Mouse (Mus musculus) liver, embryonic 13.5 days (tissue): ENCODE measurements around the gene Wdr62. TPM values are rescaled to one million over a fixed set of nuclear protein-coding genes. Genes with fewer than 3 reads are reported as not detected.

Source experiments
- ATAC-seq: fragments of 200-750 bp; cut with Nextera tagmentation; 2 replicates; pipeline ENCODE4 v1.8.0; 2017; ENCODE audit warnings: low read depth, mild to moderate bottlenecking, moderate number of reproducible peaks, moderate library complexity
- DNase-seq: peaks from one replicate; pipeline ENCODE4 v3.0.0; 2022
- H3K27ac ChIP-seq: fragments of 300-500 bp; sonication (generic); 2 replicates; pipeline ENCODE4 v1.5.1; 2015; ENCODE audit warnings: moderate library complexity, mild to moderate bottlenecking, inconsistent platforms
- H3K27me3 ChIP-seq: fragments of 300-500 bp; sonication (generic); 2 replicates; pipeline ENCODE4 v1.6.1; 2015; ENCODE audit warnings: mild to moderate bottlenecking, inconsistent platforms
- H3K36me3 ChIP-seq: fragments of 300-500 bp; sonication (generic); 2 replicates; pipeline ENCODE4 v1.6.1; 2015; ENCODE audit warnings: mild to moderate bottlenecking, inconsistent platforms
- H3K4me1 ChIP-seq: fragments of 300-500 bp; sonication (generic); replicated peaks from 2 replicates; pipeline ENCODE4 v1.6.1; 2015; ENCODE audit warnings: inconsistent platforms
- H3K4me2 ChIP-seq: fragments of 300-500 bp; sonication (generic); 2 replicates; pipeline ENCODE4 v1.6.1; 2015; ENCODE audit warnings: inconsistent platforms, mild to moderate bottlenecking, moderate library complexity
- H3K4me3 ChIP-seq: fragments of 300-500 bp; sonication (generic); replicated peaks from 2 replicates; pipeline ENCODE4 v1.5.1; 2015; ENCODE audit warnings: mild to moderate bottlenecking, inconsistent platforms
- H3K9ac ChIP-seq: fragments of 300-500 bp; sonication (generic); 2 replicates; pipeline ENCODE4 v1.6.1; 2015; ENCODE audit warnings: mild to moderate bottlenecking, inconsistent platforms
- H3K9me3 ChIP-seq: fragments of 300-500 bp; sonication (generic); replicated peaks from 2 replicates; pipeline ENCODE4 v1.6.1; 2016; ENCODE audit warnings: inconsistent platforms
- WGBS: fragments of 180-500 bp; shearing (Covaris S2); methylation state at CpG from one replicate; pipeline ENCODE4 v1.1.7; 2015; ENCODE audit not compliant: insufficient replicate concordance; 5-methylcytosine and 5-hydroxymethylcytosine counted together
- polyA plus RNA-seq: library from polyadenylated mRNA; unstranded; fragments of >200 nt; fragmentation: Nextera tagmentation; extraction: Ambion mirVana; gene quantifications from 2 replicates; pipeline ENCODE4 v1.2.1, GENCODE M21; 2015

Wdr62 gene
- 7.0 and 8.1 TPM in 2 replicates for polyA plus RNA-seq

- peak; percentile 89 for ATAC-seq
Measured at GRCm38 (mm10) chr7:30279951-30280669, at the start of gene Wdr62, which contains the start of gene Thap8. Wdr62 (minus strand) TSS chr7:30280419. Thap8 (plus strand) TSS chr7:30280094.

DNA sequence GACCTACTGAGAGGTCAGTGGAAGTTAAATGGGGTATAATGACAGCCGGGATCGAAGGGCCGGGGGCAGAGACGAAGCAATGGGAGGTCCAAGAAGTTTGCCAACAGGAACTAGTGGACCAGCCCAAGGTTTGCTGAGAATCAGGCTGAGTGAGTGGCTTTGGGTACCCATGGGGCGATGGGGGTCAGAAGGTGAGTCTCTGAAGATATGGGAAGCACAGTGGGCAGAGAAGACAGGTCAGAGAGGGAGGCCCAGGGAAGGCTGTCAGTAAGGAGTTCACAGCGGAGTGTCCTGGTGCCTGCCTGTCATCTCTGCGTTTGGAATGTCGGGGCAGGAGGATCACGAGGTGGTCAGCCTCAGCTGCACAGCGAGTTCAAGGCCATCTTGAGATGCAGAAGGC lies 48.2 kb upstream of the Wdr62 start:
- no peak overlapping the region for H3K4me2 ChIP-seq
- no peak for DNase-seq
- peaks cover under 1% of the 10 kb centered on the region; the same call in 1 of the 2 replicates for H3K4me1 ChIP-seq
- WGBS, result 50% methylated on average over 10 of the region's 10 CpGs
- H3K9ac ChIP-seq, result no peak overlapping the region
- ATAC-seq, result no peak
- H3K9me3 ChIP-seq, result no peaks in the 10 kb centered on the region
- no peaks in the 10 kb centered on the region for H3K36me3 ChIP-seq
- H3K4me3 ChIP-seq, result no peak overlapping the region
- H3K27me3 ChIP-seq, result peaks cover 29% of the 10 kb centered on the region
- no peak overlapping the region for H3K27ac ChIP-seq

More at GRCm38 (mm10) chr7:30279951-30280669, at the start of gene Wdr62, which contains the start of gene Thap8:
- Histone ChIP-seq H3K4me3 (peak within 1 kb of the TSS; percentile 81), H3K36me3 (0 out of 2 replicates have a peak, but pooled peaks cover 4% of the 10 kb centered on the region), H3K27ac (peak within 1 kb of the TSS; percentile 97), H3K27me3 (no peaks in the 10 kb centered on the region), H3K9me3 (no peaks in the 10 kb centered on the region), H3K4me2 (peak within 1 kb of the TSS; percentile 87), H3K9ac (peak within 1 kb of the TSS; percentile 87), H3K4me1 (peaks cover 36% of the 10 kb centered on the region)
- 0% methylated on average over 48 of the region's 49 CpGs for WGBS
- peak; percentile 92 for DNase-seq

GRCm38 (mm10) chr7:30327140-30327539 lies 46.9 kb upstream of the Wdr62 start:
- H3K4me1 ChIP-seq, result peaks cover 11% of the 10 kb centered on the region
- no peak overlapping the region for H3K4me3 ChIP-seq
- H3K27ac ChIP-seq, result no peak overlapping the region
- H3K9ac ChIP-seq, result no peak overlapping the region
- no peak overlapping the region for H3K4me2 ChIP-seq
- no peak for ATAC-seq
- 58% methylated on average over 15 of the region's 15 CpGs for WGBS
- DNase-seq, result no peak
- peaks cover 22% of the 10 kb centered on the region for H3K27me3 ChIP-seq
- no peaks in the 10 kb centered on the region for H3K36me3 ChIP-seq
- H3K9me3 ChIP-seq, result no peaks in the 10 kb centered on the region

- H3K4me3 ChIP-seq, result no peak overlapping the region
- no peak overlapping the region for H3K27ac ChIP-seq
- ATAC-seq, result no peak
Measured at GRCm38 (mm10) chr7:30326427-30326826, 46.2 kb upstream of the Wdr62 start.

GRCm38 (mm10) chr7:30325364-30325763 lies 45.1 kb upstream of the Wdr62 start:
- Histone ChIP-seq H3K4me1 (peaks cover 23% of the 10 kb centered on the region), H3K27ac (no peak overlapping the region), H3K9me3 (no peaks in the 10 kb centered on the region), H3K27me3 (peaks cover 10% of the 10 kb centered on the region; the same call in 1 of the 2 replicates), H3K36me3 (no peaks in the 10 kb centered on the region), H3K4me2 (no peak overlapping the region), H3K4me3 (no peak overlapping the region), H3K9ac (no peak overlapping the region)
- WGBS, result 43% methylated on average over 2 of the region's 2 CpGs
- ATAC-seq (no peak), DNase-seq (peak; percentile 57)

More at GRCm38 (mm10) chr7:30326427-30326826, 46.2 kb upstream of the Wdr62 start:
- no peaks in the 10 kb centered on the region for H3K36me3 ChIP-seq
- H3K27me3 ChIP-seq, result peaks cover 16% of the 10 kb centered on the region
- peaks cover 13% of the 10 kb centered on the region for H3K4me1 ChIP-seq
- no peak for DNase-seq
- H3K4me2 ChIP-seq, result no peak overlapping the region
- no peaks in the 10 kb centered on the region for H3K9me3 ChIP-seq
- no peak overlapping the region for H3K9ac ChIP-seq

DNA sequence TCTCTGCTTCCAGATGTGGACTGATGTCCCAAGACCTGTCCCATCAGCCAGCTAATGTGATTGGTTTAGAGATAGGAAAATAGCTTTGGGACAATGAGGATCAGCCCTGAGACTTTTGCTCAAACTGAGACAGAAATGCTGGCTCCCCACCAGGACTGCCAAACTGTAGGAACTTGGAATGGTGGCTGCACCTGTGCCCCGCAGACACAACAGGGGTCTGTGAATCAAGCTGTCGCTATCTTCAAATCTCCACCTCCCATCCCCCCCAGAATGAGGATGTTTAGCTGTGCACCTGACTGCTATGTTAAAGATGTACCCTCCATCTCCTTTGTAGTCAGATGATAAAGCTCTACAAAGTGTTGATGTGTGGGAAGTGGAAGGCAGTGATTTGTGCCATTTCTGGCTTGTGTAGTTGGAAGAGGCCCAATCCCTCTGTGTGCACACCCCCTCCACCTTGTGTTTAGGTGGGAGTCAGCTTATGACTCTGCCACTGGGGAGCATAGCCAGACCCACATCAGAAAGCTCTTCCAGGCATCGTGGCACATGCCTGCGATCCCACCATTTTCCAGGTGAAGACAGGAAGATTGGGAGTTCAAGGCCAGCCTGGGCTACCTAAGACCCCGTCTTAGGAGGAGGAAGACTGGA lies 44.2 kb upstream of the Wdr62 start:
- no peak for ATAC-seq
- no peaks in the 10 kb centered on the region for H3K36me3 ChIP-seq
- peaks cover 10% of the 10 kb centered on the region; the same call in 1 of the 2 replicates for H3K27me3 ChIP-seq
- H3K27ac ChIP-seq, result no peak overlapping the region
- no peak for DNase-seq
- H3K9me3 ChIP-seq, result no peaks in the 10 kb centered on the region
- 58% methylated on average over 5 of the region's 5 CpGs for WGBS
- no peak overlapping the region for H3K9ac ChIP-seq
- H3K4me2 ChIP-seq, result no peak overlapping the region
- peaks cover 28% of the 10 kb centered on the region for H3K4me1 ChIP-seq
- no peak overlapping the region for H3K4me3 ChIP-seq

DNA sequence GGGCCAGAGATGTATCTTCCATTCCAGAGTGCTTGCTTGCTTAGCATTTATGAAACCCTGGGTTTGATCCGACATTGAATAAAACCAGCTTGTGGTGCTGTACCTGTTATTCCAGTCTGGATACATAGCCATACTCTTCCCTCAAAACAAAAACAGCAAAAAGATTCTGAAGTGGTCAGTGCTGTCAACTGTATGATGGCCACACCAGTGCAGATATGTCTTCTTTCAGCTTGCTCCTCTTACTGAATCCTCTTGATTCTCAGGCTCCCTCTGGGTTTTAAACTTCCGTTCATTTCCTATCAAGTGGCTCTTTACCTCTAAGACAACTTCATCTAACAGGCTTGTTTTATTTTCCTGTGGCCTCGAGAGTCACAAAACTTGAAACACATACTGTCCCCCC lies 43.6 kb upstream of the Wdr62 start, which contains the start of gene Sdhaf1:
Gene Sdhaf1 (minus strand): TSS at position 101 of the 400 bp plus-strand sequence.
- no peak for DNase-seq
- Histone ChIP-seq H3K4me1 (peaks cover 28% of the 10 kb centered on the region), H3K36me3 (no peaks in the 10 kb centered on the region), H3K4me3 (peak within 1 kb of the TSS; percentile 71), H3K9ac (peak within 1 kb of the TSS; percentile 70), H3K27ac (peak within 1 kb of the TSS; percentile 74), H3K27me3 (peaks cover 10% of the 10 kb centered on the region; the same call in 1 of the 2 replicates), H3K4me2 (peak within 1 kb of the TSS; percentile 91), H3K9me3 (no peaks in the 10 kb centered on the region)
- WGBS, result 64% methylated on average over 3 of the region's 3 CpGs
- ATAC-seq, result no peak

DNA sequence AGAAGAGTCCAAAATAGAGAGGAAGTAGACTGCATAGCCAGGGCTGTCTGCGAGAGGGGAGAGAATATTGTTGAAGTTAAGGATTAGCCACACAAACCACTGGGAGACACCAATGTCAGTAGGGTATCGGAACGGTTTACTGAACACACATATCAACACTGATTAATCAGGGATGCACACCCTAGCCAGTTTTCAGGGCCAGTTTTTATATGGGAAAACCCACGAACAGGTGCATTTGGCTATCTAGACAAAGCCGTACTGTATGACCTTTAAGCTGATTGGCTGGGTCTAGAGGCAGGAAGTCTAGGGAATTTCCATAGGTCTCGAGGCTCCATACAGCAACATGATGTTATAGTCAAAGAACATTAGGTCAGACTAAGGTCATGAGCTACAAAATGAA lies 42.6 kb upstream of the Wdr62 start:
- Histone ChIP-seq H3K4me1 (peaks cover 28% of the 10 kb centered on the region), H3K9ac (peak overlapping the region; percentile 70), H3K4me3 (peak overlapping the region; percentile 71), H3K9me3 (no peaks in the 10 kb centered on the region), H3K27ac (peak overlapping the region; percentile 74), H3K36me3 (no peaks in the 10 kb centered on the region), H3K4me2 (peak overlapping the region; percentile 91), H3K27me3 (peaks cover 6% of the 10 kb centered on the region; the same call in 1 of the 2 replicates)
- ATAC-seq, result no peak
- DNase-seq, result peak; percentile 11
- WGBS, result 10% methylated on average over 6 of the region's 6 CpGs

DNA sequence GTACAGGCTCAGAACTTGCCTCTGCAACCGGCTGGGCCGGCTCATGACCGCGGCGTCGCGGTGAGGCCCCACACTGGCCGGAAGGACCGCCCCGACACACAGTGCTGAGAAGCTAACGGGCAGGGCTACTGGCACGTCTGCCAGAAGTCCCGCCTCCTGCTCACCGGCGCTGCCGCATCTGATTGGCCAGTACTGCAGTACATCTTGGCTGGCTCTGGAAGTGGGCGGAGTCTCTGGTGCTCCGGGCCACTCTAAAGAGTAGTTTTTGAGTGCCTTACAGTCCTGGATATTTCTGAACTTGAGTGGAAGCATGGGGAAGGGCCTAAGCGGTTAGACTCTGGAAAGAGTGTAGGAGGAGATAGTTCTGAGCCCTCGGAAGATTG lies 42.1 kb upstream of the Wdr62 start:
- WGBS, result 0% methylated on average over 20 of the region's 20 CpGs
- Histone ChIP-seq H3K4me3 (peak overlapping the region; percentile 71), H3K36me3 (no peaks in the 10 kb centered on the region), H3K4me1 (peaks cover 28% of the 10 kb centered on the region), H3K9me3 (no peaks in the 10 kb centered on the region), H3K27me3 (peaks cover 2% of the 10 kb centered on the region; the same call in 1 of the 2 replicates), H3K27ac (peak overlapping the region; percentile 79), H3K9ac (peak overlapping the region; percentile 81), H3K4me2 (peak overlapping the region; percentile 91)
- DNase-seq (peak; percentile 98), ATAC-seq (peak; percentile 97)

- no peaks in the 10 kb centered on the region for H3K36me3 ChIP-seq
- no peaks in the 10 kb centered on the region for H3K9me3 ChIP-seq
- DNase-seq (peak; percentile 75), ATAC-seq (peak; percentile 68)
- H3K9ac ChIP-seq, result peak within 1 kb of the TSS; percentile 81
- H3K27ac ChIP-seq, result peak within 1 kb of the TSS; percentile 79
- WGBS, result under 1% methylated on average over 63 of the region's 63 CpGs
- H3K27me3 ChIP-seq, result no peaks in the 10 kb centered on the region
- peak within 1 kb of the TSS; percentile 91 for H3K4me2 ChIP-seq
- H3K4me1 ChIP-seq, result peaks cover 28% of the 10 kb centered on the region
- H3K4me3 ChIP-seq, result peak within 1 kb of the TSS; percentile 71
Measured at GRCm38 (mm10) chr7:30321539-30322284, 41.5 kb upstream of the Wdr62 start, which contains the start of gene E130208F15Rik. E130208F15Rik (plus strand) TSS chr7:30321740.

DNA sequence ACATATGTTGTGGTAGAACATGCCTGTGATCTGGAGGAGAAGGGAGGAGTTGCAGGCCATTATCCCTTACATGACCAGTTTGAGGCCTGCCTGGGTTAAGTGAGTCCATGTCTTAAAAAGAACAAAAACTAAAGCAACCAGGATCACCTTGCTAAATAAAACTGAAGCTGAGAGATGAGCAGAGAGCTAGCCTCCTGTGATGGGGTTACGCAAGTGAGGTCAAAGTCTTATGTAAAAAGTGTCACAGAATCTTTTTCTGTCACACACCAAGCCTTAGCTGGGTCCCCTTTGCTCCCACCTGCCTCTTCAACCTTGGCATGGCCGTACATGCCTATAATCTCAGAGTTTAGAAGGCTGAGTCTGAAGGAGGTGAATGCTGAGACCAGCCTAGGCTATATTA lies 40.7 kb upstream of the Wdr62 start:
- Histone ChIP-seq H3K9me3 (no peaks in the 10 kb centered on the region), H3K27ac (0 out of 2 replicates have a peak overlapping the region, but pooled peaks have one; percentile 25), H3K9ac (peak overlapping the region; percentile 81), H3K4me1 (peaks cover 28% of the 10 kb centered on the region), H3K36me3 (no peaks in the 10 kb centered on the region), H3K4me3 (peak overlapping the region; percentile 71), H3K4me2 (peak overlapping the region; percentile 91), H3K27me3 (no peaks in the 10 kb centered on the region)
- DNase-seq (no peak), ATAC-seq (no peak)
- WGBS, result 79% methylated on average over 2 of the region's 2 CpGs
